Mouse (Mus musculus): ENCODE measurements around the gene Ublcp1. TPM values are rescaled to one million over a fixed set of nuclear protein-coding genes. Genes with fewer than 3 reads are reported as not detected.
A peak's percentile ranks its signal among the peaks of the same experiment; 100 is the strongest.

The Ublcp1 gene
- polyA plus RNA-seq (2014; fragmentation: Nextera tagmentation; extraction: Ambion mirVana), result 68.6 and 73.1 TPM in 2 replicates

- 0 out of 2 replicates have a peak, but pooled peaks cover 3% of the 10 kb centered on the region for H3K36me3 ChIP-seq (ENCODE audit: insufficient read depth)
- H3K9me3 ChIP-seq (ENCODE audit: low read depth, low read length), result no peaks in the 10 kb centered on the region
- peak within 1 kb of the TSS; percentile 91 for H3K4me3 ChIP-seq (ENCODE audit: low read depth, low read length)
- peak within 1 kb of the TSS; percentile 95 for H3K27ac ChIP-seq (ENCODE audit: low read depth)
- no peaks in the 10 kb centered on the region for H3K27me3 ChIP-seq (ENCODE audit: insufficient read depth, low read length)
- H3K4me1 ChIP-seq (ENCODE audit: insufficient read depth), result no peaks in the 10 kb centered on the region; the same call in 1 of the 2 replicates
- WGBS, result under 1% methylated on average over 54 of the region's 54 CpGs
- peak within 1 kb of the TSS; percentile 91 for H3K9ac ChIP-seq
- peak; percentile 97 for DNase-seq
- TF ChIP-seq CTCF (IDR thresholded peaks at IDR 0.05; ENCODE audit: low read depth), result no peak
- ATAC-seq (ENCODE audit: insufficient read depth), result peak; percentile 93
- peak within 1 kb of the TSS; percentile 88 for H3K4me2 ChIP-seq
Measured at GRCm38 (mm10) chr11:44470432-44471336, at the start of gene Ublcp1. TSS of gene Ublcp1 (minus strand) at chr11:44470498.

GRCm38 (mm10) chr11:44519096-44519949, 49.0 kb upstream of the Ublcp1 start:
- DNase-seq (peak; percentile 46), ATAC-seq (ENCODE audit: insufficient read depth) (peak; percentile 52)
- Histone ChIP-seq H3K27ac (ENCODE audit: low read depth) (peak overlapping the region; percentile 95), H3K4me1 (ENCODE audit: insufficient read depth) (peaks cover 10% of the 10 kb centered on the region; the same call in 1 of the 2 replicates), H3K27me3 (ENCODE audit: insufficient read depth, low read length) (no peaks in the 10 kb centered on the region), H3K9ac (peak overlapping the region; percentile 88), H3K4me2 (peak overlapping the region; percentile 86), H3K4me3 (ENCODE audit: low read depth, low read length) (peak overlapping the region; percentile 94), H3K36me3 (ENCODE audit: insufficient read depth) (no peaks in the 10 kb centered on the region), H3K9me3 (ENCODE audit: low read depth, low read length) (no peaks in the 10 kb centered on the region)
- TF ChIP-seq CTCF (IDR thresholded peaks at IDR 0.05; ENCODE audit: low read depth), result no peak
- WGBS, result under 1% methylated on average over 54 of the region's 61 CpGs

- Histone ChIP-seq H3K27ac (ENCODE audit: low read depth) (peak within 1 kb of the TSS; percentile 95), H3K9ac (peak within 1 kb of the TSS; percentile 88), H3K9me3 (ENCODE audit: low read depth, low read length) (no peaks in the 10 kb centered on the region), H3K4me2 (peak within 1 kb of the TSS; percentile 86), H3K36me3 (ENCODE audit: insufficient read depth) (no peaks in the 10 kb centered on the region), H3K4me1 (ENCODE audit: insufficient read depth) (peaks cover 10% of the 10 kb centered on the region; the same call in 1 of the 2 replicates), H3K27me3 (ENCODE audit: insufficient read depth, low read length) (no peaks in the 10 kb centered on the region), H3K4me3 (ENCODE audit: low read depth, low read length) (peak within 1 kb of the TSS; percentile 94)
- TF ChIP-seq CTCF (IDR thresholded peaks at IDR 0.05; ENCODE audit: low read depth), result no peak
- DNase-seq (peak; percentile 88), ATAC-seq (ENCODE audit: insufficient read depth) (peak; percentile 78)
- WGBS, result under 1% methylated on average over 62 of the region's 70 CpGs
Measured at GRCm38 (mm10) chr11:44518281-44519095, 48.2 kb upstream of the Ublcp1 start, which contains the start of gene Rnf145. TSS of gene Rnf145 (plus strand) at chr11:44518964.

GRCm38 (mm10) chr11:44517561-44518280, 47.4 kb upstream of the Ublcp1 start:
- WGBS, result 47% methylated on average over 6 of the region's 6 CpGs
- peak overlapping the region; percentile 86 for H3K4me2 ChIP-seq
- ATAC-seq (ENCODE audit: insufficient read depth) (no peak), DNase-seq (no peak)
- H3K27me3 ChIP-seq (ENCODE audit: insufficient read depth, low read length), result no peaks in the 10 kb centered on the region
- H3K36me3 ChIP-seq (ENCODE audit: insufficient read depth), result no peaks in the 10 kb centered on the region
- H3K4me1 ChIP-seq (ENCODE audit: insufficient read depth), result peaks cover 10% of the 10 kb centered on the region; the same call in 1 of the 2 replicates
- H3K4me3 ChIP-seq (ENCODE audit: low read depth, low read length), result peak overlapping the region; percentile 94
- no peak overlapping the region for H3K27ac ChIP-seq (ENCODE audit: low read depth)
- no peak overlapping the region for H3K9ac ChIP-seq
- TF ChIP-seq CTCF (IDR thresholded peaks at IDR 0.05; ENCODE audit: low read depth), result 0 out of 2 replicates have a peak, but pooled peaks have one; percentile 11
- H3K9me3 ChIP-seq (ENCODE audit: low read depth, low read length), result no peaks in the 10 kb centered on the region

- Histone ChIP-seq H3K4me2 (no peak overlapping the region), H3K4me1 (ENCODE audit: insufficient read depth) (peaks cover 8% of the 10 kb centered on the region; the same call in 1 of the 2 replicates), H3K36me3 (ENCODE audit: insufficient read depth) (no peaks in the 10 kb centered on the region), H3K27me3 (ENCODE audit: insufficient read depth, low read length) (no peaks in the 10 kb centered on the region), H3K4me3 (ENCODE audit: low read depth, low read length) (no peak overlapping the region), H3K27ac (ENCODE audit: low read depth) (peak overlapping the region; percentile 38), H3K9ac (no peak overlapping the region), H3K9me3 (ENCODE audit: low read depth, low read length) (no peaks in the 10 kb centered on the region)
- 27% methylated on average over 1 of the region's 1 CpGs for WGBS
- TF ChIP-seq CTCF (IDR thresholded peaks at IDR 0.05; ENCODE audit: low read depth), result no peak
- peak; percentile 35 for DNase-seq
- no peak for ATAC-seq (ENCODE audit: insufficient read depth)
Measured at GRCm38 (mm10) chr11:44516362-44516761, 46.1 kb upstream of the Ublcp1 start.

All from lung, embryonic 14.5 days (tissue).